Mouse (Mus musculus): ENCODE data around the gene Rfx2. TPM values are rescaled to one million over a fixed set of nuclear protein-coding genes. Genes with fewer than 3 reads are reported as not detected.

The Rfx2 gene
- polyA plus RNA-seq, 1 experiment from 2014 or later = 3.6 TPM

- Histone ChIP-seq H3K27me3 (ENCODE audit: insufficient read depth, low read length) (no peaks in the 10 kb centered on the region), H3K4me1 (ENCODE audit: insufficient read depth) (peaks cover 5% of the 10 kb centered on the region), H3K9me3 (ENCODE audit: low read length) (no peaks in the 10 kb centered on the region), H3K27ac (ENCODE audit: low read depth) (no peak overlapping the region), H3K36me3 (replicated peaks; ENCODE audit: insufficient read depth, low read length) (peaks cover 3% of the 10 kb centered on the region; the same call in 1 of the 2 replicates), H3K4me3 (ENCODE audit: low read depth, low read length) (no peak overlapping the region), H3K9ac (replicated peaks) (no peak overlapping the region), H3K4me2 (ENCODE audit: low read depth, low read length) (no peak overlapping the region)
- DNase-seq (no peak), ATAC-seq (no peak)
- WGBS (ENCODE audit: insufficient replicate concordance) = 78% methylated on average over 1 of the region's 1 CpGs
- peak; percentile 59 for TF ChIP-seq CTCF (IDR thresholded peaks at IDR 0.05; ENCODE audit: low read depth)
- TF ChIP-seq EP300 (IDR thresholded peaks at IDR 0.05; ENCODE audit: low read depth) = no peak
Observed at GRCm38 (mm10) chr17:56805784-56806183, 25.0 kb downstream of the Rfx2 start.

- WGBS (ENCODE audit: insufficient replicate concordance) = 86% methylated on average over 5 of the region's 5 CpGs
- Histone ChIP-seq H3K4me3 (ENCODE audit: low read depth, low read length) (no peak overlapping the region), H3K4me2 (ENCODE audit: low read depth, low read length) (no peak overlapping the region), H3K4me1 (ENCODE audit: insufficient read depth) (no peaks in the 10 kb centered on the region; the same call in 1 of the 2 replicates), H3K36me3 (replicated peaks; ENCODE audit: insufficient read depth, low read length) (peaks cover 5% of the 10 kb centered on the region; the same call in 1 of the 2 replicates), H3K9ac (replicated peaks) (no peak overlapping the region), H3K27ac (ENCODE audit: low read depth) (no peak overlapping the region), H3K27me3 (ENCODE audit: insufficient read depth, low read length) (no peaks in the 10 kb centered on the region), H3K9me3 (ENCODE audit: low read length) (no peaks in the 10 kb centered on the region)
- DNase-seq = no peak
- TF ChIP-seq CTCF (IDR thresholded peaks at IDR 0.05; ENCODE audit: low read depth) = no peak
- TF ChIP-seq EP300 (IDR thresholded peaks at IDR 0.05; ENCODE audit: low read depth) = no peak
- no peak for ATAC-seq
Observed at GRCm38 (mm10) chr17:56804952-56805351, 25.9 kb downstream of the Rfx2 start.

- H3K9me3 ChIP-seq (ENCODE audit: low read length) = no peaks in the 10 kb centered on the region
- H3K4me2 ChIP-seq (ENCODE audit: low read depth, low read length) = no peak overlapping the region
- peaks cover 5% of the 10 kb centered on the region; the same call in 1 of the 2 replicates for H3K36me3 ChIP-seq (replicated peaks; ENCODE audit: insufficient read depth, low read length)
- ATAC-seq (no peak), DNase-seq (no peak)
- 90% methylated on average over 8 of the region's 8 CpGs for WGBS (ENCODE audit: insufficient replicate concordance)
- no peak overlapping the region for H3K27ac ChIP-seq (ENCODE audit: low read depth)
- no peaks in the 10 kb centered on the region for H3K4me1 ChIP-seq (ENCODE audit: insufficient read depth)
- H3K9ac ChIP-seq (replicated peaks) = no peak overlapping the region
- H3K27me3 ChIP-seq (ENCODE audit: insufficient read depth, low read length) = no peaks in the 10 kb centered on the region
- no peak overlapping the region for H3K4me3 ChIP-seq (ENCODE audit: low read depth, low read length)
- TF ChIP-seq CTCF (IDR thresholded peaks at IDR 0.05; ENCODE audit: low read depth) (no peak), EP300 (IDR thresholded peaks at IDR 0.05; ENCODE audit: low read depth) (no peak)
Observed at GRCm38 (mm10) chr17:56802065-56802464, 28.7 kb downstream of the Rfx2 start.

- H3K27me3 ChIP-seq (ENCODE audit: insufficient read depth, low read length) = no peaks in the 10 kb centered on the region
- no peaks in the 10 kb centered on the region for H3K4me1 ChIP-seq (ENCODE audit: insufficient read depth)
- H3K27ac ChIP-seq (ENCODE audit: low read depth) = no peak overlapping the region
- no peak overlapping the region for H3K9ac ChIP-seq (replicated peaks)
- ATAC-seq (no peak), DNase-seq (no peak)
- WGBS (ENCODE audit: insufficient replicate concordance) = 88% methylated on average over 3 of the region's 3 CpGs
- H3K4me3 ChIP-seq (ENCODE audit: low read depth, low read length) = no peak overlapping the region
- H3K9me3 ChIP-seq (ENCODE audit: low read length) = no peaks in the 10 kb centered on the region
- H3K4me2 ChIP-seq (ENCODE audit: low read depth, low read length) = no peak overlapping the region
- no peak for TF ChIP-seq EP300 (IDR thresholded peaks at IDR 0.05; ENCODE audit: low read depth)
- TF ChIP-seq CTCF (IDR thresholded peaks at IDR 0.05; ENCODE audit: low read depth) = no peak
- H3K36me3 ChIP-seq (replicated peaks; ENCODE audit: insufficient read depth, low read length) = peaks cover 5% of the 10 kb centered on the region; the same call in 1 of the 2 replicates
Observed at GRCm38 (mm10) chr17:56799276-56799675, 31.5 kb downstream of the Rfx2 start.

GRCm38 (mm10) chr17:56793614-56794319 lies 37.0 kb downstream of the Rfx2 start:
- Histone ChIP-seq H3K27ac (ENCODE audit: low read depth) (peak overlapping the region; percentile 68), H3K9me3 (ENCODE audit: low read length) (no peaks in the 10 kb centered on the region), H3K4me1 (ENCODE audit: insufficient read depth) (peaks cover 11% of the 10 kb centered on the region), H3K4me3 (ENCODE audit: low read depth, low read length) (peak overlapping the region; percentile 31), H3K27me3 (ENCODE audit: insufficient read depth, low read length) (no peaks in the 10 kb centered on the region), H3K9ac (replicated peaks) (peak overlapping the region; percentile 49), H3K36me3 (replicated peaks; ENCODE audit: insufficient read depth, low read length) (no peaks in the 10 kb centered on the region), H3K4me2 (ENCODE audit: low read depth, low read length) (peak overlapping the region; percentile 57)
- ATAC-seq (peak; percentile 96), DNase-seq (peak; percentile 59)
- 63% methylated on average over 6 of the region's 6 CpGs for WGBS (ENCODE audit: insufficient replicate concordance)
- peak; percentile 95 for TF ChIP-seq EP300 (IDR thresholded peaks at IDR 0.05; ENCODE audit: low read depth)
- TF ChIP-seq CTCF (IDR thresholded peaks at IDR 0.05; ENCODE audit: low read depth) = no peak

- Histone ChIP-seq H3K36me3 (replicated peaks; ENCODE audit: insufficient read depth, low read length) (no peaks in the 10 kb centered on the region), H3K4me3 (ENCODE audit: low read depth, low read length) (no peak overlapping the region), H3K4me2 (ENCODE audit: low read depth, low read length) (no peak overlapping the region), H3K27ac (ENCODE audit: low read depth) (peak overlapping the region; percentile 68; the same call in 1 of the 2 replicates), H3K9ac (replicated peaks) (no peak overlapping the region), H3K9me3 (ENCODE audit: low read length) (no peaks in the 10 kb centered on the region), H3K27me3 (ENCODE audit: insufficient read depth, low read length) (no peaks in the 10 kb centered on the region), H3K4me1 (ENCODE audit: insufficient read depth) (peaks cover 11% of the 10 kb centered on the region)
- DNase-seq (no peak), ATAC-seq (no peak)
- 82% methylated on average over 3 of the region's 3 CpGs for WGBS (ENCODE audit: insufficient replicate concordance)
- TF ChIP-seq CTCF (IDR thresholded peaks at IDR 0.05; ENCODE audit: low read depth) (no peak), EP300 (IDR thresholded peaks at IDR 0.05; ENCODE audit: low read depth) (no peak)
Observed at GRCm38 (mm10) chr17:56792588-56792987, 38.2 kb downstream of the Rfx2 start.
